Mouse (Mus musculus): ENCODE results near the gene Aldh6a1. TPM values are rescaled to one million over a fixed set of nuclear protein-coding genes. Genes with fewer than 3 reads are reported as not detected.

Gene Aldh6a1
- polyA plus RNA-seq, 1 experiment from 2014 or later, result 15.0 TPM

- no peak for DNase-seq (ENCODE audit: extremely low spot score, low spot score)
- Histone ChIP-seq H3K36me3 (replicated peaks) (no peaks in the 10 kb centered on the region), H3K9me3 (no peaks in the 10 kb centered on the region), H3K27ac (no peak overlapping the region), H3K27me3 (ENCODE audit: poor library complexity, severe bottlenecking) (peaks cover 17% of the 10 kb centered on the region), H3K4me1 (peaks cover 20% of the 10 kb centered on the region), H3K4me3 (no peak overlapping the region)
- WGBS, result 64% methylated on average over 4 of the region's 4 CpGs
Observed at GRCm38 (mm10) chr12:84407259-84407658, 43.5 kb downstream of the Aldh6a1 start.

- H3K9me3 ChIP-seq, result no peaks in the 10 kb centered on the region
- H3K27ac ChIP-seq, result no peak overlapping the region
- WGBS, result 78% methylated on average over 6 of the region's 6 CpGs
- no peaks in the 10 kb centered on the region for H3K36me3 ChIP-seq (replicated peaks)
- H3K4me1 ChIP-seq, result peaks cover 20% of the 10 kb centered on the region
- H3K4me3 ChIP-seq, result no peak overlapping the region
- peaks cover 6% of the 10 kb centered on the region for H3K27me3 ChIP-seq (ENCODE audit: poor library complexity, severe bottlenecking)
- no peak for DNase-seq (ENCODE audit: extremely low spot score, low spot score)
Observed at GRCm38 (mm10) chr12:84404541-84404940, 46.3 kb downstream of the Aldh6a1 start.

GRCm38 (mm10) chr12:84402923-84403322 lies 47.9 kb downstream of the Aldh6a1 start:
- H3K27ac ChIP-seq, result no peak overlapping the region
- H3K4me1 ChIP-seq, result peaks cover 4% of the 10 kb centered on the region
- no peak overlapping the region for H3K4me3 ChIP-seq
- no peaks in the 10 kb centered on the region for H3K9me3 ChIP-seq
- H3K27me3 ChIP-seq (ENCODE audit: poor library complexity, severe bottlenecking), result peaks cover 3% of the 10 kb centered on the region
- WGBS, result 84% methylated on average over 9 of the region's 9 CpGs
- no peaks in the 10 kb centered on the region for H3K36me3 ChIP-seq (replicated peaks)
- DNase-seq (ENCODE audit: extremely low spot score, low spot score), result no peak

GRCm38 (mm10) chr12:84400653-84401052 lies 50.2 kb downstream of the Aldh6a1 start:
- no peaks in the 10 kb centered on the region for H3K36me3 ChIP-seq (replicated peaks)
- H3K9me3 ChIP-seq, result no peaks in the 10 kb centered on the region
- no peak overlapping the region for H3K4me3 ChIP-seq
- no peaks in the 10 kb centered on the region for H3K4me1 ChIP-seq
- no peaks in the 10 kb centered on the region for H3K27me3 ChIP-seq (ENCODE audit: poor library complexity, severe bottlenecking)
- DNase-seq (ENCODE audit: extremely low spot score, low spot score), result no peak
- H3K27ac ChIP-seq, result no peak overlapping the region
- 75% methylated on average over 3 of the region's 3 CpGs for WGBS

GRCm38 (mm10) chr12:84400068-84400467 lies 50.7 kb downstream of the Aldh6a1 start:
- WGBS, result 86% methylated on average over 3 of the region's 3 CpGs
- Histone ChIP-seq H3K9me3 (no peaks in the 10 kb centered on the region), H3K4me1 (no peaks in the 10 kb centered on the region), H3K27me3 (ENCODE audit: poor library complexity, severe bottlenecking) (no peaks in the 10 kb centered on the region), H3K27ac (no peak overlapping the region), H3K4me3 (no peak overlapping the region), H3K36me3 (replicated peaks) (no peaks in the 10 kb centered on the region)
- no peak for DNase-seq (ENCODE audit: extremely low spot score, low spot score)

GRCm38 (mm10) chr12:84399663-84400062 lies 51.1 kb downstream of the Aldh6a1 start:
- Histone ChIP-seq H3K27ac (no peak overlapping the region), H3K4me3 (no peak overlapping the region), H3K4me1 (no peaks in the 10 kb centered on the region), H3K9me3 (no peaks in the 10 kb centered on the region), H3K27me3 (ENCODE audit: poor library complexity, severe bottlenecking) (no peaks in the 10 kb centered on the region), H3K36me3 (replicated peaks) (no peaks in the 10 kb centered on the region)
- WGBS, result 84% methylated on average over 9 of the region's 9 CpGs
- DNase-seq (ENCODE audit: extremely low spot score, low spot score), result no peak

- Histone ChIP-seq H3K27me3 (ENCODE audit: poor library complexity, severe bottlenecking) (no peaks in the 10 kb centered on the region), H3K9me3 (no peaks in the 10 kb centered on the region), H3K36me3 (replicated peaks) (no peaks in the 10 kb centered on the region), H3K27ac (no peak overlapping the region), H3K4me1 (no peaks in the 10 kb centered on the region), H3K4me3 (no peak overlapping the region)
- 77% methylated on average over 9 of the region's 9 CpGs for WGBS
- DNase-seq (ENCODE audit: extremely low spot score, low spot score), result no peak
Observed at GRCm38 (mm10) chr12:84399135-84399534, 51.7 kb downstream of the Aldh6a1 start.

- WGBS, result 92% methylated on average over 5 of the region's 5 CpGs
- Histone ChIP-seq H3K27me3 (ENCODE audit: poor library complexity, severe bottlenecking) (no peaks in the 10 kb centered on the region), H3K9me3 (no peaks in the 10 kb centered on the region), H3K36me3 (replicated peaks) (no peaks in the 10 kb centered on the region), H3K4me3 (no peak overlapping the region), H3K27ac (no peak overlapping the region), H3K4me1 (no peaks in the 10 kb centered on the region)
- DNase-seq (ENCODE audit: extremely low spot score, low spot score), result no peak
Observed at GRCm38 (mm10) chr12:84398629-84399028, 52.2 kb downstream of the Aldh6a1 start.

- Histone ChIP-seq H3K36me3 (replicated peaks) (no peaks in the 10 kb centered on the region), H3K4me3 (no peak overlapping the region), H3K4me1 (no peaks in the 10 kb centered on the region)
Observed at GRCm38 (mm10) chr12:84397685-84398084, 53.1 kb downstream of the Aldh6a1 start.

GRCm38 (mm10) chr12:84396947-84397679 lies 53.7 kb downstream of the Aldh6a1 start:
- DNase-seq (ENCODE audit: extremely low spot score, low spot score), result no peak
- H3K4me1 ChIP-seq, result no peaks in the 10 kb centered on the region
- H3K27me3 ChIP-seq (ENCODE audit: poor library complexity, severe bottlenecking), result no peaks in the 10 kb centered on the region
- H3K36me3 ChIP-seq (replicated peaks), result no peaks in the 10 kb centered on the region
- no peak overlapping the region for H3K4me3 ChIP-seq
- H3K9me3 ChIP-seq, result no peaks in the 10 kb centered on the region
- H3K27ac ChIP-seq, result no peak overlapping the region
- 86% methylated on average over 14 of the region's 14 CpGs for WGBS

More at GRCm38 (mm10) chr12:84397685-84398084, 53.1 kb downstream of the Aldh6a1 start:
- H3K27ac ChIP-seq, result no peak overlapping the region
- DNase-seq (ENCODE audit: extremely low spot score, low spot score), result no peak
- no peaks in the 10 kb centered on the region for H3K27me3 ChIP-seq (ENCODE audit: poor library complexity, severe bottlenecking)
- H3K9me3 ChIP-seq, result no peaks in the 10 kb centered on the region

- Histone ChIP-seq H3K36me3 (replicated peaks) (no peaks in the 10 kb centered on the region), H3K4me1 (no peaks in the 10 kb centered on the region), H3K27ac (no peak overlapping the region), H3K4me3 (no peak overlapping the region), H3K9me3 (no peaks in the 10 kb centered on the region), H3K27me3 (ENCODE audit: poor library complexity, severe bottlenecking) (no peaks in the 10 kb centered on the region)
- no peak for DNase-seq (ENCODE audit: extremely low spot score, low spot score)
- 93% methylated on average over 5 of the region's 5 CpGs for WGBS
Observed at GRCm38 (mm10) chr12:84393847-84394246, 57.0 kb downstream of the Aldh6a1 start.

GRCm38 (mm10) chr12:84392681-84393080 lies 58.1 kb downstream of the Aldh6a1 start:
- Histone ChIP-seq H3K36me3 (replicated peaks) (no peaks in the 10 kb centered on the region), H3K4me1 (no peaks in the 10 kb centered on the region), H3K9me3 (no peaks in the 10 kb centered on the region), H3K27me3 (ENCODE audit: poor library complexity, severe bottlenecking) (no peaks in the 10 kb centered on the region), H3K4me3 (no peak overlapping the region), H3K27ac (no peak overlapping the region)
- WGBS, result 96% methylated on average over 4 of the region's 4 CpGs
- no peak for DNase-seq (ENCODE audit: extremely low spot score, low spot score)

- no peaks in the 10 kb centered on the region for H3K4me1 ChIP-seq
- H3K4me3 ChIP-seq, result no peak overlapping the region
- no peak overlapping the region for H3K27ac ChIP-seq
- H3K27me3 ChIP-seq (ENCODE audit: poor library complexity, severe bottlenecking), result no peaks in the 10 kb centered on the region
- 91% methylated on average over 6 of the region's 6 CpGs for WGBS
- DNase-seq (ENCODE audit: extremely low spot score, low spot score), result no peak
- H3K9me3 ChIP-seq, result no peaks in the 10 kb centered on the region
- no peaks in the 10 kb centered on the region for H3K36me3 ChIP-seq (replicated peaks)
Observed at GRCm38 (mm10) chr12:84390336-84390735, 60.5 kb downstream of the Aldh6a1 start.
